Mouse (Mus musculus): Measurements from ENCODE around the gene Hbq1a. TPM values are rescaled to one million over a fixed set of nuclear protein-coding genes. Genes with fewer than 3 reads are reported as not detected.

The Hbq1a gene
- polyA plus RNA-seq, 1 experiment = not detected

- WGBS = 45% methylated on average over 6 of the region's 6 CpGs
- no peak overlapping the region for H3K4me3 ChIP-seq (ENCODE audit: low read depth, low read length)
- H3K36me3 ChIP-seq (ENCODE audit: control insufficient read depth, insufficient read depth, low read length) = no peaks in the 10 kb centered on the region
- H3K4me1 ChIP-seq (ENCODE audit: control insufficient read depth, insufficient read depth, insufficient read length, low read length) = no peaks in the 10 kb centered on the region
- no peak overlapping the region for H3K27ac ChIP-seq (ENCODE audit: insufficient read depth, low read depth, low read length)
- H3K27me3 ChIP-seq (ENCODE audit: control insufficient read depth, insufficient read depth, low read length) = no peaks in the 10 kb centered on the region
- TF ChIP-seq POLR2A (IDR thresholded peaks at IDR 0.05; ENCODE audit: low read depth, low read length) (no peak), CTCF (IDR thresholded peaks at IDR 0.05; ENCODE audit: extremely low read depth, insufficient read length, insufficient replicate concordance, low read depth, low read length) (no peak)
Measured at GRCm38 (mm10) chr11:32331075-32331474, 31.2 kb downstream of the Hbq1a start.

- no peaks in the 10 kb centered on the region for H3K27me3 ChIP-seq (ENCODE audit: control insufficient read depth, insufficient read depth, low read length)
- no peak overlapping the region for H3K4me3 ChIP-seq (ENCODE audit: low read depth, low read length)
- 23% methylated on average over 5 of the region's 5 CpGs for WGBS
- H3K4me1 ChIP-seq (ENCODE audit: control insufficient read depth, insufficient read depth, insufficient read length, low read length) = no peaks in the 10 kb centered on the region
- H3K36me3 ChIP-seq (ENCODE audit: control insufficient read depth, insufficient read depth, low read length) = no peaks in the 10 kb centered on the region
- no peak for TF ChIP-seq CTCF (IDR thresholded peaks at IDR 0.05; ENCODE audit: extremely low read depth, insufficient read length, insufficient replicate concordance, low read depth, low read length)
- TF ChIP-seq POLR2A (IDR thresholded peaks at IDR 0.05; ENCODE audit: low read depth, low read length) = no peak
- no peak overlapping the region for H3K27ac ChIP-seq (ENCODE audit: insufficient read depth, low read depth, low read length)
Measured at GRCm38 (mm10) chr11:32331861-32332260, 32.0 kb downstream of the Hbq1a start.

GRCm38 (mm10) chr11:32333235-32333634 lies 33.4 kb downstream of the Hbq1a start:
- H3K27me3 ChIP-seq (ENCODE audit: control insufficient read depth, insufficient read depth, low read length) = no peaks in the 10 kb centered on the region
- peaks cover 3% of the 10 kb centered on the region; the same call in 1 of the 2 replicates for H3K4me1 ChIP-seq (ENCODE audit: control insufficient read depth, insufficient read depth, insufficient read length, low read length)
- H3K27ac ChIP-seq (ENCODE audit: insufficient read depth, low read depth, low read length) = no peak overlapping the region
- H3K4me3 ChIP-seq (ENCODE audit: low read depth, low read length) = no peak overlapping the region
- no peak for TF ChIP-seq POLR2A (IDR thresholded peaks at IDR 0.05; ENCODE audit: low read depth, low read length)
- no peak for TF ChIP-seq CTCF (IDR thresholded peaks at IDR 0.05; ENCODE audit: extremely low read depth, insufficient read length, insufficient replicate concordance, low read depth, low read length)
- WGBS = 71% methylated on average over 2 of the region's 2 CpGs
- H3K36me3 ChIP-seq (ENCODE audit: control insufficient read depth, insufficient read depth, low read length) = no peaks in the 10 kb centered on the region

DNA sequence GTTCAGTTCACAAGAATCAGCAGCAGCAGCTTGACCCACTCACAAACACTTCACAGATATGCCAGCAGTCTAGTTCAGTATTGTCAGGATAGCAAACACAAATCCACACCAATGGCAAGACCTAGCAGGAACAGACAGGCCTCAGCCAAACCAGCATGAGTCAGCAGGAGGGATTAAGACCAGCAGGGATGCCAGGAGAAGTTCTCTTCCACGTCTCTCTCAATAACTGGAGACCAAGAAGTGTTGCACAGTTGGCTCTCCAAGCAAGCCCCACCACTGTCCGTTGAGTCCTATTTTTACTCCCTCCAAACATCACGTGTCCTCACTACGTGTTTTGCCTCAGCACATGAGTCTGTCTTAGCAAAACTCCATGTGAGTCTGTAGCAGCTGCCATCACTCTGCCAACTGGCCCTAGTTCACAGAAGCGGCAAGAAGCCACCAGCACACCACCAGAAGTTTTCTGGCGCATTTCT lies 36.6 kb downstream of the Hbq1a start:
- TF ChIP-seq POLR2A (IDR thresholded peaks at IDR 0.05; ENCODE audit: low read depth, low read length) = no peak
- no peak for TF ChIP-seq CTCF (IDR thresholded peaks at IDR 0.05; ENCODE audit: extremely low read depth, insufficient read length, insufficient replicate concordance, low read depth, low read length)
- H3K27me3 ChIP-seq (ENCODE audit: control insufficient read depth, insufficient read depth, low read length) = no peaks in the 10 kb centered on the region
- WGBS = 94% methylated on average over 6 of the region's 6 CpGs
- no peaks in the 10 kb centered on the region for H3K36me3 ChIP-seq (ENCODE audit: control insufficient read depth, insufficient read depth, low read length)
- no peak overlapping the region for H3K4me3 ChIP-seq (ENCODE audit: low read depth, low read length)
- no peak overlapping the region for H3K27ac ChIP-seq (ENCODE audit: insufficient read depth, low read depth, low read length)
- H3K4me1 ChIP-seq (ENCODE audit: control insufficient read depth, insufficient read depth, insufficient read length, low read length) = peaks cover 16% of the 10 kb centered on the region; the same call in 1 of the 2 replicates

DNA sequence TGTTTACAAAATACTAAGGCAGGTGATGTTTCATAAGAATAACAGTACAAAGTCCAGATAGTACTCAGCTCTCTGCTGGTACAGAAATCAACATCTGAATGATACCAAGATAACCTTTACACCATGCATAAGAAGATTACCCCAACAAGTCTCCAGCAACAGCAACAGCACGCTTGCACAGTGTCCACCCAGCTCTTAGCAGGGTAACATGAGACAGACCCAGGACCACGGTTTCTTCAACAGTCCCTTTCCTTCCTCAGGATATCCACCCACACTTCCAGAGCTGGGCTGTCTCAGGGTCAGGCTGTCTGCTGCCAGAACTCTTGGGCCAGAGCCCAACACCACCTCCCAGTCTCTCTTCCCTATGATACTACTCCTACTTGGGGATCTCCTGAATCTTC lies 39.3 kb downstream of the Hbq1a start:
- no peak overlapping the region for H3K4me3 ChIP-seq (ENCODE audit: low read depth, low read length)
- TF ChIP-seq CTCF (IDR thresholded peaks at IDR 0.05; ENCODE audit: extremely low read depth, insufficient read length, insufficient replicate concordance, low read depth, low read length) = no peak
- no peak for TF ChIP-seq POLR2A (IDR thresholded peaks at IDR 0.05; ENCODE audit: low read depth, low read length)
- no peaks in the 10 kb centered on the region for H3K36me3 ChIP-seq (ENCODE audit: control insufficient read depth, insufficient read depth, low read length)
- no peaks in the 10 kb centered on the region for H3K27me3 ChIP-seq (ENCODE audit: control insufficient read depth, insufficient read depth, low read length)
- peaks cover 16% of the 10 kb centered on the region; the same call in 1 of the 2 replicates for H3K4me1 ChIP-seq (ENCODE audit: control insufficient read depth, insufficient read depth, insufficient read length, low read length)
- no peak overlapping the region for H3K27ac ChIP-seq (ENCODE audit: insufficient read depth, low read depth, low read length)
- 11% methylated on average over 2 of the region's 2 CpGs for WGBS

DNA sequence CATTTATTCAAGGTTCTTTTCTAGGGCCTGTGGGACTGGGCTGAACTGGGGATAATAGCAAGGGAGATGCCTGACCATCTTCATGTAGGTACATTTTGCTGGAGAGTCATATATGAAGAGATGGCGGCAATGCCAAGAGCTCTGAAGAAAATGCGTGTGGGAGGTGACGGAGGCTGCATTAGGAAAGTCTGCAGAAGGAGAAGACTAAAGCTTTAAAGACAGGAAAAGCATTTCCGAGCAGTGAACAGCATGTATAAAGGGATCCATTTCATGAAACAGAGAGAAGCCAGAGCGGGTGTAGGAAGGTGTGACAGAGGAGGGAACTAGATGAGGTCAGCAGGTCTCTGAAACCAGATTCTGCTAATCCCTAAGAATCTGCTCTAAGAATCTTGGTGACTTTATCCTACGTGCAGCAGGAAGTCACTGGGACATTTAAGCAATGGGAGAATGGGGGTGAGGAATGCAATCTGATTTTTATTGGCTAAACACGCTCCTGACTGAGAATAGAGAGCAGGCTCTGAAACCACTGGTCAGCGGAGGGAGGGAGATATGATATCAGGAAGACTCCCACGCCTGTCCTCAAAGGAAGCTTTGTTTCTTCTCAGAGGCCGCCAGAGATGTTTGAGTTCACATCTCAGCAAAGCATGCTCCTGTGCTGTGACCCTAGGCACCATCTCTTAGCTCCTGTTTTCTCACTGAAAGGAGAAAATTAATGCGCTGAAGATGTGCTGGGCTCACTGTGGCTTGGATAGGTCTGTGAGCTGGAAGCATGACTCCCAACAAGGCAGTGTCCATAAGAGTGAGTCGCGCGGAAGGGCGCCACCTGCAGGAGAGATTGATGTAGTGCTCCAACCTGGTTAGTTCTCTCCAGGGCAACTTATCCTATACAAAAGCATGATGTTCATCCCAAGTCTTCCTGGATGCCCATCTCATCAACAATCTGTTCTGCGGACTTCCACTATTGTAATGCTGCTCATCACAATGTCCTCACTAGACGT lies 40.9 kb downstream of the Hbq1a start:
- no peaks in the 10 kb centered on the region for H3K36me3 ChIP-seq (ENCODE audit: control insufficient read depth, insufficient read depth, low read length)
- no peak for TF ChIP-seq POLR2A (IDR thresholded peaks at IDR 0.05; ENCODE audit: low read depth, low read length)
- TF ChIP-seq CTCF (IDR thresholded peaks at IDR 0.05; ENCODE audit: extremely low read depth, insufficient read length, insufficient replicate concordance, low read depth, low read length) = peak; percentile 74; the same call in 1 of the 2 replicates
- 47% methylated on average over 17 of the region's 17 CpGs for WGBS
- H3K27me3 ChIP-seq (ENCODE audit: control insufficient read depth, insufficient read depth, low read length) = no peaks in the 10 kb centered on the region
- H3K4me3 ChIP-seq (ENCODE audit: low read depth, low read length) = no peak overlapping the region
- peaks cover 16% of the 10 kb centered on the region; the same call in 1 of the 2 replicates for H3K4me1 ChIP-seq (ENCODE audit: control insufficient read depth, insufficient read depth, insufficient read length, low read length)
- H3K27ac ChIP-seq (ENCODE audit: insufficient read depth, low read depth, low read length) = no peak overlapping the region

DNA sequence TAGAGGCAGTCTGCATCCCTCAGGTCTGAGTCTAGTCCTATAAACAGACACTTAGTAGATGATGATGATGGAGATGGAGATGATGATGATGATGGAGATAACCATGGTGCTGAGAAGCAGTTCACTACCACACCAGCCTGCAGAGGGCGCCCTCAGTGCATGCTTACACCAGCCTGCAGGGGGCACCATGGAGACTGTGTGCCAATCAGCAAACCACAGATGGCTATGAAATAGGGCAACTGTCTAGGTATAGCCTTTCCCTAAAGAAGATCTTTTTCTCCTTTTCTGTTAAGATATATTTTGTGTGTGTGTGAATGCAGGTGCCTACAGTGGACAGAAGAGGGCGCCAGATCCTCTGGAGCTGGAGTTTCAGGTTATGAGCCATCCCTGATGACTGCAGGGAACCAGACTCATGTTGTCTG lies 42.9 kb downstream of the Hbq1a start:
- H3K4me1 ChIP-seq (ENCODE audit: control insufficient read depth, insufficient read depth, insufficient read length, low read length) = peaks cover 16% of the 10 kb centered on the region; the same call in 1 of the 2 replicates
- peaks cover under 1% of the 10 kb centered on the region; the same call in 1 of the 2 replicates for H3K27me3 ChIP-seq (ENCODE audit: control insufficient read depth, insufficient read depth, low read length)
- TF ChIP-seq POLR2A (IDR thresholded peaks at IDR 0.05; ENCODE audit: low read depth, low read length) (no peak), CTCF (IDR thresholded peaks at IDR 0.05; ENCODE audit: extremely low read depth, insufficient read length, insufficient replicate concordance, low read depth, low read length) (peak; percentile 87; the same call in 1 of the 2 replicates)
- no peak overlapping the region for H3K4me3 ChIP-seq (ENCODE audit: low read depth, low read length)
- WGBS = 9% methylated on average over 2 of the region's 2 CpGs
- no peaks in the 10 kb centered on the region for H3K36me3 ChIP-seq (ENCODE audit: control insufficient read depth, insufficient read depth, low read length)
- H3K27ac ChIP-seq (ENCODE audit: insufficient read depth, low read depth, low read length) = no peak overlapping the region
